Mouse (Mus musculus) retina, embryonic 14.5 days (tissue): ENCODE results near the gene Kcnk15.

Experiments
- DNase-seq: peaks from one replicate; pipeline ENCODE4 v3.0.0-alpha.2; 2015; ENCODE audit warnings: low spot score

Gene Kcnk15

DNA sequence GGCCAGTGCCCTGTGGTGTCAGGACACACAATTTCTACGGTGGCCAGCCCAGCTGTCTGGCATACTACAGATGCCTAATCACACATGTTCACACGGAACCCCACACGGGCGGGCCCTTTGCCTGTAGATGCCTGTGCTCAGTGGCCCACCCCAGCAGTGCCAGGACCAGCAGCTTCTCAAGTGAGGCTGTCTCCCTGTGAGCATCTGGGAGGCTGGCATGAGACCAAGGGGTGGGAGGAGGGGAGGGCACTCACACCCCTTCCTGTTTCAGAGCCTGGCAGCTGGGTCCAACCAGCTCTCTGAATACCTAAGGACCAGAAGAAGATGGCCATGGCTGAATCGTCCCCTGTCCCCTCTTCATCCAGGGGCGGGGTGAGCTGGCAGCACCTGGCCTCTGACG is 22.0 kb downstream of the Kcnk15 start:
- DNase-seq, result peak; percentile 18

DNA sequence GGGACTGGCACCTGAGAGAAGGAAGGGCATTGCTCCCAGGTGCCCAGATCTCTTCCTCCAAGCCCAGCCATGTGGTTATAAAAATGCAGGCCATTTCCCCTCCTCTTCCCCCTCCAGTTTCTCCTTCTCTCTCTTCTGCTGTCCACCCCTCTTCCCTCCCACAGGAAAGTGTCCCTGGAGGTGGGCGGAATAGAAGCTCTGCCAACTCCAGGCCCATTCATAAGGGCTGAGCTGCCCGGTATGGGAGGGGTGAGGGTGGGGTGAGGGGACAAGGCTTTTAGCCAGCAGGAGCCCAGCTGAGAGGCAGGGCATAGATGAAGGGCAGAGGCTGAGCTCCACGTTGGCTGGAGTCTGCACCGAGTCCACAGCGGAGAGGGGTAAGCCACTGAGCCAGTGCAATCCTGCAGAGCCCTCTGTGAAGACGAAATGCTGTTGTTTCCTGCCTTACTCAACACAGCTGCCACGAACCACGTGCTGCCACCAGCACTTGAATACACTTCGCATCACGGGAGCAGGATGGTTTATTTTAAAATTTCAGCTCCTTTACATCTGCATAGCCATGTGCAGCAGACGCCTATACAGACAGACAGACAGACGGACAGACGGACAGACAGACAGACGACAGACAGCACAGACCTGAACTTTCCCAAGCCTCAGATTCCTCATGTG is 23.5 kb downstream of the Kcnk15 start:
- no peak for DNase-seq

DNA sequence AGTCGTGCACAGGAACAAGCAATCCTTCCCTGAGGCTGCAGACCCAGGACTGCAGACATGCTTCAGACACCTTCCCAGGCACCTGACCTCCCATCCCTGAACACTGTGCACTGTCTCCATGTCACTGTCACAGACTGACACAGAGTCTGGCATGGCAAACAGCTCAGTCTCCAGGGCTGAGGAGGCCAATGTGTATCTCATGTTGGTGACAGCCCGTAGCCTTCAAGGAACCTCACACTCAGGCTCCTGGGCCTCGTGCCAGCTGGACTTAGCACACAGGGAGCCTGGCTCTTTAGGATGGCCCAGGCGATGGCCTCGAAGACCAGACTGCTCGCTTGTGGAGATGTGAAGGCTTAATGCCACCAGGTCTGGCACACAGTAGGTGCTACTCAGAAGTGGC is 27.4 kb downstream of the Kcnk15 start:
- no peak for DNase-seq

DNA sequence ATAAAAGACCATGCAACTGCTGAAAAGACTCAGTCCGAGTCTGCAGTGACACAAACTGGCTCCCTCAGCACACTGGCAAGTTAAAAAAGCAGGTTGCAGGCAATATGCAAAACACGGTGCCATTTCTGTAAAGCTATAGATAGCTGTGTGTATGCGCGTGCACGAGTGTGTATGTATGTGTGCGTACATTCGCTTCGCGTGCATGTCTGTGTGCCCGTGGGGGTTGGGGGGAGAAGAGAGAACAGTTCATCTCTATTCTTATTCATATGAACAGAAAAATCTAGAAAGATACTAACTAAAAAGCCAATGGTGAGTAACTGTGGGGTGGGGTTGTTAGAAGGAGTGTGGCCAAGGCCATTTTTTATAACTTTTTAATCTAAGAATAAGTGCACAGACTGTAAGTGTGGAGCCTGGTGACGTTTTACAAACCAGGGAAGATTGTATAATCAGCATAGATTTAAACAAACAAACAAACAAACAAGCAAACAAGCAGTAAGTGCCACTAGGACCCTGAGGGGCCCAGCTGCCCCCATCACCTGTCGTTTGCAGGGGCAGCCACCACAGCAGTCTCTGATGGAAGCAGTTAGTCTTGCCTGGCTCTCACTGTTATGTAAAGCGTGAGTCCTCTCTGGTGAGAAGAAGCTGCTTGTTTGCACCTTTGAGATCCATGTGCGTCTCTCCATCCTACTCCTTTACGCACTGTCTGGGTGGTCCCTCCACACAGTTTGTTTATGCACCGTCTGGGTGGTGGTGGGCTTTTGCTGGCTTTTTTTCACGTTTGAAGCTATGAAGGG is 29.6 kb downstream of the Kcnk15 start:
- no peak for DNase-seq

DNA sequence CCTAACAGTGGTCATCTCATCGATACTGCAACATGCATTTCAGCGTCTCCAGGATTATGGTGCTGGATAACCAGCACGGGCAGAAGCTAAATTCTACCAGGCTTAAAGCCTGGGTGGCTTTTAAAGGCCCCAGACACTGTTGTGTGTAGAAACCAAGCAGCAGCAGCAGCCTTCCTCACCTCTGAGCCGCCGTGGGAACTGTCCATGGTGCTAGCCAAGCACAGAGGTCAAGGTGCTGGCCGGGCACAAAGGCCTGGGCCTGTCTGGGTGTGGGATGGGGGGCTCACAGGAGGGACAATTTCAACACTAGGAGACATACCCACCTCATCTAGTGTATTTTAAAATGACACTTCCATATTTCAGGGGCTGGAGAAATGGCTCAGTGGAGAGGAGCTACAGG is 36.0 kb downstream of the Kcnk15 start:
- DNase-seq, result peak; percentile 39

GRCm38 (mm10) chr2:163890586-163890985 is 37.1 kb downstream of the Kcnk15 start:
- no peak for DNase-seq

GRCm38 (mm10) chr2:163891271-163891670 is 37.8 kb downstream of the Kcnk15 start:
- no peak for DNase-seq

DNA sequence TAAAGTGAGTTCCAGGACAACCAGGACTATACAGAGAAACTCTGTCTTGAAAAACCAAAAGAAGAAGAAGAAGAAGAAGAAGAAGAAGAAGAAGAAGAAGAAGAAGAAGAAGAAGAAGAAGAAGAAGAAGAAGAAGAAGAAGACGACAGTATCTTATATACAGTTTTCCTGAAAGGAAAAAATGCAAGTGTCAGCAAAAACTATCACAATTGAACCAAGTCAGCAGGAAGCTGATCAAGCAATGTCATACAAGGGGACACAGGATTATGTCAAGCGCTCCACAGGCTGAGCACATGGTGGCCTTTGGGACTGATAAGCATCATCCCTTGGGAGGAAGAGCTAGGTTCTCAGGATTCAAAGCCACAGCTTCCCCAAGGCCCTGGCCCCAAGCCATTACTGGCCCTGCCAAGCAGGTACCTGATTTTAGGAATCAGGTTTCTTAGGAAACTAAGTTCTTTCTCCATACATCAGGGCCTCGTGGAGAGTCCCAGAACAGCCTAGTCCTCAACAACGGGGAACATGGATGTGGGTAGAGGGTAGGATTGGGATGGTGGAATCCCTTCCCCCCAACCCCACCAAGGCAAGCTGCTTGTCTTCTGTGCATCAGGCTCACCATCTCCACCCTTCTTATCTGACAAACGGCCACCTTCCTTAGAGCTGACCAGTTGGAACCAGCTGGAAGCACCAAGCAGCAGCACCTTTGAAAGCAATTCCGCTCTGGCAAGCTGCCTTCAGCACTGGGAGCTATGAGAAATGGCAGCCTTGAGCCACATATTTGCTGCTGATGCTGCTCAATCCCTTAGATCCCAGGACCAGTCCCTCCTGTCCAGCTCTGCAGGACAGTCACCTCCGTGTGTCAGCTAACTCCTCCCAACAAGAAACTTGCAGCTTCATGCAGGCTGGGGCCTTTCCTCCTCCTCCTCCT is 40.3 kb downstream of the Kcnk15 start:
- DNase-seq, result no peak

DNA sequence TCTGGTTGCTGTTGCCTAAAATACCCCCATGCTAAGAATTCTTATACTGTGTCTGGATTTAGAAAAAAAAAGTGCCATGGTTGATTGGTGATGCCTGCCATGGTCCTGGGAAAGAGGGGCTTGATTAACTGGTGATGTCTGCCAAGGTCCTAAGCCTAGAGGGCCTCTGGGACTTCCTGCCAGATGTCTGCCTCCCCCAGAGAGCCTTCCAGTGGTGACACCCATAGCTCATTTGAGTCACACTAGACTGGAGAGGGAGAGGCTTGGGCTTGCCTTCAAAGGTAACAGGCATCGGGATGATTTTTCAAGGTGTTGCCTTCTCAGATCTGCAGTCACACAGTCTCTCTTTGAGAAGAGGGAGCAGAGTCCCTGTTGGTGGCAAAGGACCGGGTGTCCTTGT is 41.7 kb downstream of the Kcnk15 start:
- no peak for DNase-seq

GRCm38 (mm10) chr2:163897026-163897425 is 43.6 kb downstream of the Kcnk15 start:
- no peak for DNase-seq

DNA sequence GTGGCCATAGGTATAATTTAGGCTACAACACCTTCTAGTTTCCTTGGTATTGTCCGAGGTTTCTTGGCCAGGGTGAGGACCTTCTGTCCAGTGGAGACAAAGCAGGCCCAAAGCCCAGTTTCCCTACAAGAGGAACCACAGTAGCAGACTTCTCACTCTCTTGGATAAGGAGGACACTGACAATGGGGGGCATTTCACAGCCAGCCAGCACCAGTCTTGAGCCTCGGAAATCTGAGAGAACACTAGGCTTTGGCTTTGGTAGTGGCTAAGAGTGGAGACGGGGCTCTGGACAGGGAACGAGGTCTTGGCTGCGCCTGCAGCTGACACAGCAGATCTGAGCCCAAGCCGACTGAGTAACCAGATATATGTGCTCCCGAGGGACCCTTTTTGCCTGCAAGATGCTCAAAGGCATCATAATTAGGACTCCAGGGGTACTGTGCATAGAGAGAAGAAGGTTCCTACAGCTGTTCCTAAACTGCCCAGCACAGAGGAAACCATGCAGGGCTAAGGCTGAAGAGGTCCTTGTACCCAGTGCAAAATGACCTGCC is 44.6 kb downstream of the Kcnk15 start:
- DNase-seq, result no peak

GRCm38 (mm10) chr2:163899910-163900411 is 46.5 kb downstream of the Kcnk15 start:
- no peak for DNase-seq

DNA sequence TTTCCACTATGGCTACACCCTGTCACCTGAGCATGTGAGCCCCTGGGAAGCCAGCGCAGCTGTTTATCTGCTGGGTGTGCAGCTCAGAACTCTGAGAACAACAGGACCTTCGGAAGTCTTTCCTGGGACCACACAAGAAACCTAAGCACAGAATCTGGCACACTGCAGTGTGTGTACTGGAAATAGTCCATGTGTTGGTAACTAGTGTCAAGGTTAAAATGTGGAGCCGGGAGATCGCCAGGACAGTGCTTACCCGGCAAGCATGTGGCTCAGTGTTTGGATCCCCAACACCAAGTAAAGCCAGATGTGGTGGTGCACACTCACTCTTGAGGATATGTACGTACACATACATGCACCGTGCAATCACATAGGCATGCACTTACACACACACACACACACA is 47.6 kb downstream of the Kcnk15 start:
- no peak for DNase-seq

DNA sequence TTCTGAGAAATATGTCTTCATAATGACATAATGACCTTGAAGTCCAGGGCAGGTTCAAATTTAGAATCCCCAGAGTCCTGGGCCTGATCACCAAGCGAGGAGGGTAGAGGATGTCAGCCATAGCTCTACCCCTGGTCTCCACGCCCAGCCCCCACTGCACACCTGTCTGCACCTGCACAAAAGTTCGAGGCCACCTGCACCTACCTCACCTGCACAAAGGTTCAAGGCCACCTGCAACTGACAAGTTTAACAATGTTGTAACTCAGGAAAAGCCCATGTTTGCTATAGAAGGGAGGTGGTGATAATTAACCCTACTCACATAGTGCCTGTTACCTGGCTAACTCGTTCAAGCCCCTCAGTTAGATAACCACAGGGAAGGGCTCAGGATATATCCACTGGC is 49.0 kb downstream of the Kcnk15 start:
- no peak for DNase-seq

DNA sequence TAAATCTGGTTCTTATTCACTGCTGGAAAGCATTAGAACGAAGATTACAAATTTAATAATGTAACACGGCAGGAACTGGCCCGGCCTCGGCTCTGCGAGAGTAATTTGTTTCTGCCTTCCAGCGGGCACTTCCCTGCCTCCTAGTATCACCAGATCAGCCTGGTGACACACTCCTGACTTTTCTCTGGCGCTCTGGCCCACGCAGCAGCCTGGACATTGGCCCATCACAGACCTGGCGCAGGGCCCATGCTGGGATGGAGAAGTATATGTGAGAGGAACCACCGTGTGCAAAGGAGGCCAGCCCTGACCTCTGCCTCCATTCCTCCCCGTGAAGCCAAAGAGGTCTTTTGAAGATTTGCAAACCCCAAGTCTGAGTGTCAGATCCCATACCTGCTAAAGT is 50.0 kb downstream of the Kcnk15 start:
- DNase-seq, result no peak

DNA sequence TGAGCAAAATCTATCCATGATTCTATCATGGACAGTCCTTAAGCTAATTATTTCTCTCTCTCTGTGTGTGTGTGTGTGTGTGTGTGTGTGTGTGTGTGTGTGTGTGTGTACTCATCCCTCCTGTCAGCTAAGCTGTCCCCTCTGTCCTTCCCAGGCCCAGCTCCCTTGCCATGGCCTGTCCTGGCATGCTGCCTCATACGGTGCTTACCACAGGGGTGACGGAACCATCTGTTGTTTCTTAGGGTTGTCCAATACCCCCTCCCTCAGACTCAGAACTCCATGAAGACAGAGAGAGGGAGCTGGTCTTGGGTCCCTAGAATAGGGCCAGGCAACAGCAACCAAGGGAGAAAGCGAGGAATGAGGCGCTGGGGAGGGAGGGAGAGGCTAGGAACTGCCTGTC is 50.9 kb downstream of the Kcnk15 start:
- no peak for DNase-seq

DNA sequence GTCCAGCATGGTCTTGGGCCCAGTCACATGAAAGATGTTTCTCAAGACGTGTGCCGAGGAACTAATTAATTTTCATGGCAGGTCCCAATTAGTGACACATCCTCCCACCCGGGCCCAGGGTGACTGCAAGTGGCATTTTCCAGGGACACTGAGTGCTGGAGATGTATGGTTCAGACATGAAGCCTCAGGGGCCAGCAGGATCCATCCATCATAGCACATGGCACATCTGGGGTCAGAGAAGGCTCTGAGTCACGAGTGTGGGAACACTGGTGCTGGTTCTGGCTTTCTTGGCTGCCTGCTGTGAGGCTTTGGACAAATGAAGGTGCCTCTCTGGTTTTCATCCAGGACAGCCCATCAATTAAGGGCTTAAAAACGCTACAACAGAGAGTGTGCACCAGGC is 53.7 kb downstream of the Kcnk15 start:
- DNase-seq, result no peak
